Mouse (Mus musculus) left cerebral cortex, adult 9 months (tissue): ENCODE results near the gene Vps37c.

Experiments used
- DNase-seq, 2 experiments: peaks; one replicate each; pipeline ENCODE4 v3.0.0; 2022; ENCODE audit warnings: low spot score in 2 of 2

Vps37c gene

DNA sequence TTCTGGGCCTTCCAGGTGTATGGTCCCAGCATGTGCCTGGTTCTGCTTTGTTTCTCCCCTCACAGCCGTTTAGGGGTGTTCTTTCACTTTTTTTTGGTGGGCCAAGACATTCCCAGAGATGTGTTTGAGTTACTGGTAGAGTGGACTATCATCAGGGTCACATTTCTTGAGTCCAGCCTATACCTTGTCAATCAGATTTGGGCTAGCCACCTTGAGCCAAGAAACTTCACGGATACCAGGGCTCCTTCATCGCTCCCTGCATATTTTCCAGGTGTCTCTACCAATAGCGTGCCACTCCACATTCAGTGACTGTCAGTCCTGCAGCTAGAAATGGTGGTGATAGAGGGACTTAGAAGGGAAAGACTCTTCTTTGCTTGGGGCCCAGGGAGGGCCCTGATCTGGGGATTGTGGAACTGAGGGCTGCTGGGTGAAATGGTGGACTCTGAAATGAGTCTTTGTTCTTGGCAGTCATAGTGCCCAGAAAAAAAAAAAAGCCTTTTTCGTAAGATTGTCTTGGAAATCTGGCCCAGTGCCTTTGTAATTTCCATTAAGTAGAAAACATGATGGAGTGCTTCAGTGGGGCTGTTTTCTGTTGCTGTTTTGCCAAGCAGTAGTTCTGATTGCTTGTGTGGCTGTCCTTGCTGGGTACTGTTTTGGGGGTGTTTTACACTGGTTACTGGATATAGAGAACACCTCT, 1.1 kb downstream of the Vps37c start:
- no peak for DNase-seq

GRCm38 (mm10) chr19:10690336-10690735, 1.8 kb downstream of the Vps37c start:
- no peak for DNase-seq

DNA sequence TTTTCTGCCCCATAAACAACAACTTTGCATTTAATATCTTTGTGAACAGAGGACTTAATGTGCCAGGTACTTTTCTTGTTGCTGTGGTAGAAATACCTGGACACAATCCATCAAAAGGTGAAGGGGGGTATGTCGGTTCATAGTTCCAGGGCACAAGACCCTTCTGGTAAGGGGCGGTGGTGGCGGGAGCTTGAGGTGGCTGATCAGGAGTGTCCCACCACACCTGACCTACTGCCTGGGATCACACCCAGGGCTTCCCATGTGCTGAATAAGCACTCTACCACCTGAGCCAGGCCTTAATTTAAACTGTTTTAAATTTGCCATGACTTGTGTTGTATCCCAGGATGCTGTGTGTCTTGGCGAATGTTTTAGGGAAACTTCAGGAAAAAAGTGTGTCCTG, 2.6 kb downstream of the Vps37c start:
- no peak for DNase-seq

- DNase-seq, result no peak
Observed at GRCm38 (mm10) chr19:10691660-10692059, 3.1 kb downstream of the Vps37c start.

DNA sequence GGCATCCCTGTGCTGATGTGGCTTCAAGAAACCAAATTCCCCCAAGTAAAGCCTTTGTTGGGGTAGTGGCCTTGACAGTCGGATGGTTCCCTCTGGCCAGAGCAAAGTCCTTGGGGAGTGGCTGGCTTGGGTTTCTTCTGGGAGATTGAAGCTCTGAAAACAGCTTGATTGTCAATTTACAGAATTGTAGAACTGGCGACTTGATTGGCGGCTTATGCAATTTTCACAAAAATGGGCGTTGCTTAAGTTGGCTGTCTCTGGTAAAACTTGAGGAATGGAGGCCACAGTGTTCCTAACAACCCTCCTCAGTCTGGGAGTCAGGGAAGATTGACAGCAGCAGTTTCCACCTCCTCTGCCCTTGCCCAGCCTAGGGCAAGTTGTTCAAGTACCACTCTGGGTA, 3.8 kb downstream of the Vps37c start:
- no peak for DNase-seq

DNA sequence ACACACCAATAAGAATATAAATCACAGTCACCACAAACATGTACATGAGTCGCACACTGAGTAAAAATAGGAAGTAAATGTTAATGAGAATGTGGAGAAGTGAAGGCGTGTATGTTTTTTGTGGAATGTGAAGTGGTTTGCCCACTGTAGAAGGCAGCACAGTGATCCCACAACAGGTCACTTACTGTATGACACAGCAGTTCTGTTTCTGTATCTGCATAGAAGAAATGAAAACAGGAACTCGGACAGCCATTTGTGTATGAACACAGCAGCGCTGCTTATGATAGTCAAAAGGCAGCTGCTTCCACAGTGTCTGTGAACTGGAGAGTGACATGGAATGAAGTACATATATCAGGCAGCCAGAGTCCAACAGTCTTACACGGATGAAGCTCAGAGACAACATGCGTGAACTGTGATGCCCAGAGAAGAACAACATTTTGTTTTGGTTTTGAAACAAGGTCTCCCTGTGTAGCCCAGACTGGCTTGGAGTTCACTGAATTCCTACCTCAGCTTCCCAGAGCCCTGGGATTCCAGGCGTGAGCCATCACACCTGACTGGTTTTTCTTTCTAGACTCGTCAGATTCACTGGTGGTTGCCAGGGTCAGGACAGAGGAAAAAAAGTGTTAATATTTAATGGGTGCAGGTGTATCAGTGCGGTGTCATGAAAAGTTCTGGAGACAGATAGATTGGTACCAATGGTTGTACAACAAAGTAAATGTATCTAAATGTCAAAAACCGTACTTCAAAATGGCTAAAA, 5.6 kb downstream of the Vps37c start:
- no peak for DNase-seq

DNA sequence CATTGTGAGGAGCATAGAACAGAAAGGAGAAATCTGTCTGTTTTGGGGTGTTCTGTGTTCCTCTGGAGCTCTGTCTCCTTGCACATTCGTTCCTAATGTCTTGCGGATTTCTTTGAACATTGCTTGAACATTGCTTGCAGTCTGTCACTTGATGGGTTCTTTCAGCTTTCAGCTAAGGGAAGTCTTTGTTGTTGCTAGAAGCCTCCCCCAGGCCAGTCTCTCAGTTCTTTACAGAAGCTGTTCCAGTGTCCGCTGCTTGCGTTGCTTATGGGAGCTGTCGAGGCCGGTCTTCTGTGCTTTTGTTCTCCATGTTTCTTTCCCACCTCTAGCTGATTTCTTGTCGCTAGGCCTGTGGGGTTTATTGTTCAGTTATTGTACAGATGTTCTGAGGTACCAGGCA, 7.3 kb downstream of the Vps37c start:
- DNase-seq, result no peak

DNA sequence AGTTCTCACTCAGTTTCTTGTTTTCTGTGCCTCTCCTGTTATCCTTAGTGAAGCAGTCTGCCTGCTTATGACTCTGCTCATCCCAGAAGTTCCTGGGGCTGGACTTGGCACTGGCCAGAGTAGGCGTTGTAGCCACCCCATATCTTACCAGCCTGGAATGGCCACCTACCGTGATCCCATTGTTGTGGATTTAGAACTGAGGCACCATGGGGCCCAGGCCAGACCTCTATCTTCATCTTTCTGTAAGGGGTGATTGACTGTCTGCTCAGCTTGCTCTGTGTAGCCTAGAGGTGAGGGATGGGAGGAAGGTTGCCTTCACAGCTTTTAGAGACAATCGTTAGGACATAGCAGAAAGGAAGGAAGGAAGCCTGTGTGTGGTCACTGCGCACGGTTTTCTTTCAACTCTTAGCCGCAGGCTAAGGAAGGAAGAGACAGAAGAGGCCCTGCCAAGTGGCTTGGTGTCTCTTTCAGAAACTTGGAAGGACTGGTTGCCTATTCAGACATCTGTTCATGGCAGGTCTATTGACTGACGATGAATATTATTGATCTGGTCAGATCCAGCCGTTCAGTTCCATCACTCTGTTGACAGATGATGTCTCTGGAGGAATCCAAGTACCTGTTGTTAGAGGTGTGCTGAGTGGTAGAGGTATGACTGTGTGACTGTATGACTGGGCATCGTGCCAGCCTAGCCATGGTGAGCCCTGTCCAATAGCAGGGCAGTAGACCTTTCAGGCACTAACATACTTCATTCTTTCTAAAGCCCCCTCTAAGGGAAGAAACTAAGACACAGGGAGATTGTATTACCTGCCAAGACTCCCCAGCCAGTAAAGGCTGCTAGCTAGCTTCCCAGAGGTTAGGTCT, 9.8 kb downstream of the Vps37c start:
- DNase-seq, result no peak

DNA sequence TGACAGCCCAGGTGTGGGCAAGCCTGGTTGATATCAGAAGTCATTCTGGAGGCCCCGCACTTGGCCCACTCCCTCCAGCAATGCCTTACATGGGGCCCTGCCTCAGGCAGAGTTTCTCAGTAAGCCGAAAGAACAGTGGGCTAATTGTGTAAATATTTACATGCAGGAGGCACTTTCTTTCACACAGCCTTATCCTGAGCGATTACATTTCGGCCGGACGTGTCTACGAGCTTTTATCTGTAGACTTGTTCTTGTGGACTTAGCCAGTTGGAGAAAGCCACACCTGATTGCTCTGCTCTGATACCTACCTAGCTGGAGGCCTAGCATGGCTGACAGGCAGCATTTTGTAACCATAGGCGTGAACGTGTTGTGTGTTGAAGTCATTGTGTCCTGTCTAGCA, 11.3 kb downstream of the Vps37c start:
- no peak for DNase-seq

- DNase-seq, result no peak
Observed at GRCm38 (mm10) chr19:10701013-10701726, 12.6 kb downstream of the Vps37c start.

DNA sequence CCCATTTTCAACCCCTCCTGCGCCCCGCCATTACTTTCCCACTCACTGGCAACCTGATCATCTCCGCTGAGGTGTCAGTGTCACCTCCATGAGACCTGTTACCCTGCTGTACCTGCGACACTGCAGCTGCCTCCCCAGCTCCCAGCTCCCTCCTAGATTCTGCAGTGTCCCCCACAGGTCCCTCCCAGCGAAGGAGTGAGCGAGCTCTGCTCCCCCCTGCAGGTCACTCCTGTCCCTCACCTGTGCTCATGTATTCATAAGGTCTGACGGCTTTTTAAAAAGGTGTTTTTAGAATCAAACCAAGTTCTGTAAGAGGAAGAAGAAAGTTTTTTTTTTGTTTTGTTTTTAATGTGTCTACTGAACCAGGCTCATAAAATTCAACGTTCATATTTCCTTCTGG, 13.6 kb downstream of the Vps37c start:
- no peak for DNase-seq

DNA sequence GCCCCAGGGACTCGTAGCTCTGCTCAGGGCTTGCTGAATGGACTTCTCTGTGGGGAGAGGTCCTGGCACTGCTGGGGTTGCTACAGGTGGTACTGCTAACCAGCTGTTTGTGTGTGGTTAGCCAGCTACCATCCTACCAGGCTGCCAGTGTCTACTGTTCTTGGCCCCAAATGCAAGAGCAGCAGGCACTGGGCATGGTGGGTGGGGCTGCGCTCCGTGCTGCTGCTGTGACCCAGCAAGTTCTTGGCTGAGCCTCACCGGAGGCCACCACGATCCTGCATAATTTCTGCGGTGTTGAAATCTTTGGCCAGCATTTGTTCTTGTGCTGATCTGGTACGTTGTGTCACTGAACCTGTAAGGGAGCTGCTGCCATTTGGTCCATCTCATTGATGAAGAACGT, 14.9 kb downstream of the Vps37c start:
- no peak for DNase-seq

DNA sequence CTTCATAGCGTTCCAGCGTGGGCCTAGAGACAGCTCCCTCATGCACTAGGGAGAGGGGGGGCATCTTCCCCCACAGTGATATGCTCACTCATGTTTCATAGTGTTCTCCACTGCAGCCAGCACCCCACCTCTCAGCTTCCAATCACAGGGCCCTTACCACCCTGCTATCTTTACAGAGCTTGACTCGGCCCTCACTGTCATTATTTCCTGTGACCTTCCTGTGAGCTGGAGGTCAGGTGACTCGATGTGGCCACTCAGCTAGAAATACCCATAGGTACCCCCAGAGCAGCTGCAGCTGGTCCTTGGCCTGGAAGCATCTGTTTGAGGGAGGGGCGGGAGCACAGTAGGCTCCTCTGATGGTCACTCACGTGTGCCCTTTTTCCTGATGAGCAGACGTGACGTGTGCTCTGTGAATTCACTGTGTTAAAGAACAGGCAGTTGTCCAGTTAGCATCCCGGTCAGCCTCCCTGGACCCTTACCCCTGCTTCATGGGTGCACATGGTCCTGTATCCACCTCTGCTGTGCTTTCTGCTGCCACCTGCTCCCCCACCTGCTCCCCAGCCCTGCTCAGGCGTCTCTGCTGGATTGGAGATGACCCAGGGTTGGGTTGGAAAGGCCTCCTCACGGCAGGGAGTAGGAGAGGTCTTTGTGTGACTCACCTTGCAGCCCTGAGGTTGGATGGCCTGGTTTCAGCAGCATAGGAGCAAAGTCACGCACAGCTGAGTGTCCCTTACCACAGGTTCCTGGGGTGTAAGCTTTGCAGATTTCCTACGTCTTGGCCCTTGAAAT, 18.7 kb downstream of the Vps37c start:
- DNase-seq, result no peak

- DNase-seq, result no peak
Observed at GRCm38 (mm10) chr19:10707881-10708280, 19.3 kb downstream of the Vps37c start.

DNA sequence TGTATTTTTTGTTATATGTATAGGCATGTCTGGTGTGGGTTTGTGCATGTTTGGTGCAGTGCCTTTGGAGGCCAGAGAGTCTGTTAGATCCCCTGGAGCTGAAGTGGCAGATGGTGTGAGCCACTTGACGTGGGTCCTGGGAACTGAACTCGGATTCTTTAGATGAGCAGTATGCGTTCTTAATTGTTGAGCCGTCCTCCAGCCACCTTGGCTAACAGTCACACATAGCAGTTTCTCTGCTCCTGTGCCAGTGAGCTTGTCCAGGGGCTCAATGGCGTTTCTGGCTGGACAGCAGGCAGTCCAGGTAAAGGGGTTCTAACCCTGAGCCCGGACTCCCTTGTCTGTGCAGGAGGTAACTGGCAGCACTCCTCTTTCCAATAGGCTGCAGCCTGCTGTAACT, 20.4 kb downstream of the Vps37c start:
- DNase-seq, result no peak

- peak; percentile 78 to 99 for DNase-seq
Observed at GRCm38 (mm10) chr19:10709360-10710087, 21.0 kb downstream of the Vps37c start.

- peak in 1 of 2 experiments; percentile 82 for DNase-seq
Observed at GRCm38 (mm10) chr19:10710088-10710511, 21.6 kb downstream of the Vps37c start.

DNA sequence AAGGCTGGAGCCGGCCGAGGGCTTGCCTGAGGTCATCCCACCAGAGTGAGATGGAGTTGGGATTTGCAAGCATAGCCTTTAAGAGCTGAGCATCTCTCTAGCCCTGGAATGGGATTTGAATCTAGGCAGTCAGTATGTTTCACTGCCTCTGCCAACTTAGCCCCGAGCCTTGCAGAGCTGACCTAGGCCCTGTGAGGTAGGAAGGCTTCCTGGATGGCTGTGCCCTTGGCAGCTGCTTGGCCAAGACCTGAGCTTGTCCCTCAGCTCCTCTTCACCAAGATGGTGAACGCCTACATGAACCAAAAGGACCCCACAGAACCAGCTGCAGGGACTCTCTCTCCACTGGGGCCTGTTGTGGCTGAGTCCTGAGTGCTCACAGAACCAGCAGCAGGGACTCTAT, 22.2 kb downstream of the Vps37c start:
- no peak for DNase-seq

DNA sequence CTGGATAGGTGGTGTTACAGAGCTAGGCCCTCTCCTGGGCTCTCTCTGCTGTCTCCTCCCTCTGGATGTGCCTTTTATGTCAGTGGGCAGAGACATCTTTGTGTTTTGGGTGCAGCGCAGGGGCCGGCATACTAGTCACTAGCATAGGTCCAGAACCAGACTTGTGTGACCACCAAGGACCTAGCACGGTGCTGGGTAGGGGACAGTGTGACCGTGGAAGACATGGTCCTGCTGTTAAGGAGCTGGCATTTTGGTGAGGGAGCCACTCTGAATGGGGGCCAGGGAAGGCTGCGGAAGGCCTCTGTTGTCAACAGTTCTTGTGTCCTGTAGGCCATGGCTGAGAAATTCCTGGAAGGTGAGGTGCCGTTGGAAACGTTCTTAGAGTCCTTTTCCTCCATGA, 23.7 kb downstream of the Vps37c start:
- no peak for DNase-seq

- DNase-seq, result no peak
Observed at GRCm38 (mm10) chr19:10712646-10713045, 24.1 kb downstream of the Vps37c start.
